Mouse (Mus musculus) left cerebral cortex, adult 11 months (tissue): ENCODE data around the gene Eif5a.
"Not testable (repeated sequence)": the region's sequence is repeated elsewhere in the genome, so short reads cannot be mapped to it uniquely, and the experiment has no call there.

ENCODE experiments used
- DNase-seq: peaks from one replicate; pipeline ENCODE4 v3.0.0; 2022; ENCODE audit warnings: low spot score

Gene Eif5a

DNA sequence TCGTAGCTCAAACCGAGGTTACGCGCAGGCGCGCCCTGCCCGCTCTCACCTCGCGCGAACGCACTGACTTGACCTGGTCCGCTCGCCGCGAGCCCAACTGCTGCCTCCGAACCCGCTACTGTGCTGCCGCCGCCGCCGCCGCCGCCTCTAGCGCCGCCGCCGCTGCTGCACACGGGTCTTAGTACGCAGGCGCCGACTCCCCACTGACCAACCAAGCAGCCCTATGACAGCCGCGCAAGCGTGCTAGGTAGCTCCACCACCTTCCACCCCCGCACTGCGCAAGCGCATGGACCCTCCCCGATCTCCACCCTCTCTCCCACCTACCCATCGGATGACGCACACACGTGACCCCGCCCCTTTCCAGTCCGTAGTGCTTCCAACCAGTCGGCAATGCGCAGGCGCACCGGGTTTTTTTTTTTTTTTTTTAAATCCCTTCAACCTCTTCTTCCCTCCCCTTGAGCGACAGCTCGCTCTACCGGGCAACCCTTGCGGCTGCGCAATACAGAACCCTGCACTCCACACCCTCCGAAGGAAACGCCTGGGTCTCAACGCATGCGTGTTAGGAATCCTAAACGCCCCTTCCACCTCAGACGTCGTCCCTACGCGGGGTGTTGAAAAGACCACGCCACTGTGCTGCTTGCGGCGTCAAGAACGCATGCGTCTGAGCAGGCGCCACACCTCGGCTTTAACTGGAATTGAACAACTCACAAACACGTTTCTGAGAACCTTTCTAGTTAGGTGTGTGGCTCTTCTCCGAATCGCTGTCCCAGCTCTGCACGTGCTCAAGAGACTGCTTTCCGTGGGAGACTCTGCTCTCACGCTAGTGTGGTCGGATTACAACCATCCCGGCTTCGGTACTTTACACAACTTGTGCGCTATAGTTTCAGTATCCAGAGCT is at the start of gene Eif5a:
Gene Eif5a, minus strand, starts transcription at position 845 of the 898 bp plus-strand sequence.
- peak; percentile 100 for DNase-seq

DNA sequence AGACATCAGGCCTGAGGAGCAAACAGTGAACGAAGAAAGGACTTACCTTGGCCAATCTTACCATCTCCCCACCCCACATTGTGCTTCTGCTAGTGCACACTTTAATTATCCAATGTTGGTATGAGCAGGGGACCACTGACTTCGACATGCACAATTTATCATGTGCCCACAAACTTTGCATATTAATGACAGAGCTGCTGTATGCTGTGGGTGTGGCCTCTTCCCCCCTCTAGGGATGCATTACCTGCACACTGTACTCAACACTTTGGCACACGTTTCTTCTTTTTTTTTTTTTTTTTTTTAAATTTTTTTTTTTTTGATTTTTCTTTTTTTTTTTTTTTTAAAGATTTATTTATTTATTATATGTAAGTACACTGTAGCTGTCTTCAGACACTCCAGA is 49.0 kb upstream of the Eif5a start:
- no peak for DNase-seq

DNA sequence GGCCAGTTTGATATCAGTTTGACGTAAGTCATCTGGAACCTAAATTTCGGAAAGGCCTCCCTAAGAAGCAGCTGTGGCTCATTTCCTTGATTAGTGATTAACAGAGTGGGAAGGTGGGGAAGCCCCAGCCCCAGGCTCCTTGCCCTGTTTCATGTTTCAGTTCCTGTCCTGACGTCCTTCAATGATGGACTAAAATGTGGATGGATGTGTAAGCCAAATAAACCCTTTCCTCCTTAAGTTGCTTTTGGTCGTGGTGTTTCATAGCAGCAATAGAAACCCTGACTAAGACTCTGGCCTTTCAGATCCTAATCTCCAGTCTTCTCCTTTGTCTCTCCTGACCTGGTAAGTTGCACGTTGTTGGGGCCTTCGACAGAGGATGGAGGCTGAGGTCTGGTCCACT is 48.5 kb upstream of the Eif5a start:
- DNase-seq: no peak

DNA sequence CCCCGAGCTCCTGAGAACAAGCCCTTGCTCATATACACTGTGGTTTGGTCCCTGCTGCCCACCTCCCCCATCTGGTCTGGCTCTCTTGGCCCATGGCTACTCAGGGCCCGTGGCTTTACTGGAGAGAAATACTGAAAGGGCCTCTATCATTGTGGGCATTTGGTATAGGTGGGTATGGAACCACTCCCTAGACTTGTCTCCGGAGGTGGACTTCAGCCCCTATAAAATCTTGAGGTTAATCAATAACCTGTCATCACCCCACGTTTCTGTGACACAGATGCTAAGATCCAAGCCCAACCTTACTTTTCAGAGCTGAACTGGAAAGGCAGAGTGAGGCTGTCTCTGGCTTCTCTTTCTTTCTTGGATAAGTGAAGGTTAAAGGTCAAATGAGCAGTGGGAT is 47.0 kb upstream of the Eif5a start:
- DNase-seq: no peak

DNA sequence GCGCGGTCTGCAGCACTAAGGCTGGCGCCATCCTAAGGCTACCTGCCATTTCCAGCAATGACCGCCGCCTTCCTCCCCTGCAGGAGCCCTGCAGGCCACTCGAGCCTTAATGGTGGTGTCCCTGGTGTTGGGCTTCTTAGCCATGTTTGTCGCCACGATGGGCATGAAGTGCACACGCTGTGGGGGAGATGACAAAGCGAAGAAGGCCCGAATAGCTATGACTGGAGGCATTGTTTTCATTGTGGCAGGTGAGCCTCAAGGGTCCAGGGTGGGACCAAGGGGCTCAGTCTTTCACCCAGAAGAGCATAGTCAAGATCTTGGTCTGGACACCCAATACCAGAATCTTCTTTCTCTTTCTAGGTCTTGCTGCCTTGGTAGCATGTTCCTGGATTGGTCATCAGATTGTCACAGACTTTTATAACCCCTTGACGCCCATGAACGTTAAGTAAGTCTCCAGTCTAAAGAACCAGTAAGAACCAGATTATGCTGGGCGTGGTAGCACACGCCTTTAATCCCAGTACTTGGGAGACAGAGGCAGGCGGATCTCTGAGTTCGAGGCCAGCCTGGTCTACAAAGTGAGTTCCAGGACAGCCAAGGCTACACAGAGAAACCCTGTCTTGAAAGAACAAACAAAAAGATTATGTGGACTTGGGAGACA is 45.2 kb upstream of the Eif5a start:
- DNase-seq: no peak

DNA sequence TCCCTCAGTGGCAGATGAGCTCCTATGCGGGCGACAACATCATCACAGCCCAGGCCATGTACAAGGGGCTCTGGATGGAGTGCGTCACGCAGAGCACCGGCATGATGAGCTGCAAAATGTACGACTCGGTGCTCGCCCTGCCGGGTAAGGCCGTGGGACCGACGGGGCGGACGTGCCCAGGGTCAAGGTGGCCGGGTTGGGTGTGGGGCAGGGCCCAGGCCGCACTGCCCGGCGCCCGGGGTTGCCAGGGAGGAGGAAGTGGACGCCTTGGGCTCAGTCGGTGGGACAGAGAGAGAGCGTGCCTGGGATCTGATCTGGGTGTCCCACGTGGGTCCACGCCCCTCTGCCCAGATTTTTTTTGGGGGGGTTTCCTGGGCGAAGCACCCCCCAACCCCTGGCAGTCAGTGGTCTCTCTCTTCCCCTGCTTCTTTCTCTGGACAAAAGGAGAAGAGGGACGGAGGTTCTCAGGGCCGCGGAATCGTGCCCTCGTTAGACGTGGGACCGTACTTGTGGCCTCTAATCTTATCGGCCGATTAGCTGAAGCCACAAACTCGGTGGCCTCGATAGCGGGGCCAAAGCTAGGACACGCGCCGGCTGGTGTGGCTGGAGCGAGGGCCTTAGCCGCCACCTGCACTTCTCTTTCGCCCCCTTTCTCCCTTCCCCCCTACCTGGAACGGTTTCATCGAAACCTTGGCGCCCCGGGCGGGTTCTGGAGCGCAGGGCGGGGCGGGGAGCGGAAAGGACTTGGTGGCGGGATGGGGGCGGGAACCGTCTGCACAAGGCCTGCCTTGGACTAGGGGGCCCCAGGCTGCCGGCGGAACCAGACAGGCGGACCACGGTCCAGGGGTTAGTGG is 44.5 kb upstream of the Eif5a start:
- no peak for DNase-seq

DNA sequence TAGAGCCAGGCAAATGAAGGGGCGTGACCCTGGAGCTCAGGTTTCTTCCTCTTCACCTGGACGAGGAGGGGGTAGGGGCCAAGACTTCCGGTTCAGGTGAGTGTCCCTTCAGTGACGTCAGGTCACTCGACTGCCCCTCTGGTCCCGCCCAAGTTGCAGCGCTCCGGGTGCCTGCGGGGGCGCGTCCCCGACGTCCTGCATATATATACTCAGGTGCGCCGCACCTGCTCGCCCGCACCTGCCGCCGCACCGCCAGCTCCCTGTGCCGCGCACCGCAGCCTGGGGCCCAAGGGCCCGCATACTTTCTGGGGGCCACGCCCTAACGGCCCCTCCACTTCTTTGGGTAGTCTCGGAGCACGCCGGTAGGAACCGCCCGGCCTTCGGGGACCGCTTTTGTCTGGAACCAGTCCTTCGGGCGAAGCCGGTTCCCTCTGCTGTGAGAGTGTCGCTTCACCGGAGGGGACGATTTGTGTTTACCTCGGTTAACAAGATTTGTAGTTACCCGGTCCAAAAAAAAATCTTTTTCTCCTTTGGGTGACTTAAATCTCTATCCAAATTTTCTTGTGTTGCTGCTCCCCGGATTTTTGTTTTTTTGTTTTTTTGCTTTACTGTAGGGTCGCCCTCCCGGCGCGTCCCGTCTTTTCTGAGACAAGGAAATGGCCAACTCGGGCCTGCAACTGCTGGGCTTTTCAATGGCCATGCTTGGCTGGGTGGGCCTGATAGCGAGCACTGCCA is 43.7 kb upstream of the Eif5a start:
- no peak for DNase-seq

DNA sequence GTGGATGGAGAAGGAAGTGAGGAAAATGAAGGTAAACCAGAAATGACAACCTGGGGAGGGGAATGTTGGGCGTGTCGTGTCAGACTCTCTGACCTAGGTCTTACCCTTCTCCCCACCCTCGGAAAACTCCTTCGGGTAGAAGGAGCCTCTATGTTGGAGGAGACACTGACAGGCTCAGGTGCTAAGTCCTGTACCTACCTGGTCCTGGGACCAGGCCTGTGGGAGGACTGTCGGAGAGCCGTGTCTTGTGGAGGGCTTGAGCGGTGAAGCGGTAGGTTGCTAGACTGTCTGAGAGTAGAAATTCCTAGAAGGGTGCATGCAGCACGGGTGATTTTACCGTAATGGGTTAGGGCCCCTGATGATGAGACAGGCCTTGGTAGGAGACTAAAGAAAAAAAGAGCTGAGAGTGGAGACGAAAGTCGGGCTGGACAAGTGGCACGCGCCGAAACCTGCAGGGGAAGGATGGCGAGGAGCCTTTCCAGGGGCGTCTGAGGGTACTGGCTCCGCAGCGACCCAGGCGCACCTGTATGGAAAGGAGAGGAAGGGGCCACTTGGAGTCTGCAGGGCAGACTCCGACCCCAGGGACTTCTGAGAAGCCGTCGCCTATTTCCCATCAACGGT is 43.0 kb upstream of the Eif5a start, which contains the start of gene Cldn7:
Gene Cldn7, plus strand, starts transcription at position 130 of the 621 bp plus-strand sequence.
- no peak for DNase-seq

DNA sequence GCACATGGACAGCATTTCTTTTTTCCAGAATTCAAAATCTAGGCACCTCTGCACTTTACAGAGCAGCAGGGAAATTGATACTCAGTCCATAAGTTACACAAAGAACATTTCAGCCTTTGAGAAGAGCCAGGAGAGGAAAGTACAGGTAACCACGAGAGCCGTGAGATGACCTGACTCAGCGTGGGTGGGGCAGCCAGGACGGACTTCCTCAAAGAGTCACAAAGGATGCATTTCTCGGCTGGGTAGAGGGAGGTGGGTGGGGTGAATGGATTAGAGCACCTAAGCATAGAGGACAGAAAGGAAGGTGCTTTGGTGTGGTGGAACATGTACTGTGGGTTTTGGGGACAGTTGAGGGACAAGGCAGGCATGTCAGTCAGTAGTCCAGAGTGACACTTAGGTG is 40.1 kb upstream of the Eif5a start:
- no peak for DNase-seq

DNA sequence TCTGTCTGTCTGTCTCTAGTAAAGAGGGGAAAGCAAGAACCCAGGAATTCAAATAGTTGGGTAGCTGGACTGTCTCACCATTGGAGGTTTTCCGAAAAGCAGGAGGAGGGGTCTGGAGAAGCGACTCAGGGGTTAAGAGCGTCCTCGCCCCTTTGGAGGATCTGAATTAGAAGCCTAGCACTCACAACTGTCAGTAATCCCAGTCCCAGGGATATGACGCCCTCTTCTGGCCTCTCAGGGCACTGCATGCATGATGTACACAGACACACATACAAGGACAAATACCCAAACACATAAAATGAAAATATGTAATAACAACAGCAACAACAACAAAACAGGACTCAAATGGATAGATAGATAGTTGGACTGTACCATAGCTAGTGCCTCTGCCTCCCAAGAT is 38.9 kb upstream of the Eif5a start:
- no peak for DNase-seq

DNA sequence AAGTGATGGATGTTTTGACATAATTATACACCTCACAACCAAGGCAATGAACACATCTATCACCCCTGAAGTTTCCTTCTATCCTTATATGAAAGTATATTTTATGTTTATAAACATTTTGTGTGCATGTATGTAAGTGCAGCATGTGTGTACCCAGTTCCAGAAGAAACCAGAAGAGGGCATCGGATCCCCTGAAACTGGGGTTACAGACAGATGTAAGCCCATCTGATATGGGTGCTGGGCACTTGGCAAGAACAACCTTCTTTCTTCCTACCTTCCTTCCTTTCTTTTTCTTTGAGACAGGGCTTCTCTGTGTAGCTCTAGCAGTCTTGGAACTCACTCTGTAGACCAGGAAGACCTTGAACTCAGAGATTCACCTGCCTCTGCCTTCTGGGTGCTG is 34.5 kb upstream of the Eif5a start:
- DNase-seq: no peak

DNA sequence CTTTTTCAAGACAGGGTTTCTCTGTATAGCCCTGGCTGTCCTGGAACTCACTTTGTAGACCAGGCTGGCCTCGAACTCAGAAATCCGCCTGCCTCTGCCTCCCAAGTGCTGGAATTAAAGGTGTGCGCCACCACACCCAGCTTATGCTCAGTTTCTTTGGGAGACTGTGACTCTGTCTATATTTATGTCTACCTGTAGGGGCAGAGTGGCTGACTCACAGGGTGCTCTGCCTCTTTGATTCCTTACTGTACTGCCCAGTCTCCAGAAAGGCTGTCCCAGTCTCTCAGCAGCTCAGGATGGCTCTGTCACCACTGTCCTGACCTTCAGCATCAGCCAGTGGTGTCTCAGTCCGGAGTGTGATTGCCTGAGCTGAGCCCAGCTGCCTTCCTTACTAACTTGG is 33.9 kb upstream of the Eif5a start:
- not testable (repeated sequence) for DNase-seq

DNA sequence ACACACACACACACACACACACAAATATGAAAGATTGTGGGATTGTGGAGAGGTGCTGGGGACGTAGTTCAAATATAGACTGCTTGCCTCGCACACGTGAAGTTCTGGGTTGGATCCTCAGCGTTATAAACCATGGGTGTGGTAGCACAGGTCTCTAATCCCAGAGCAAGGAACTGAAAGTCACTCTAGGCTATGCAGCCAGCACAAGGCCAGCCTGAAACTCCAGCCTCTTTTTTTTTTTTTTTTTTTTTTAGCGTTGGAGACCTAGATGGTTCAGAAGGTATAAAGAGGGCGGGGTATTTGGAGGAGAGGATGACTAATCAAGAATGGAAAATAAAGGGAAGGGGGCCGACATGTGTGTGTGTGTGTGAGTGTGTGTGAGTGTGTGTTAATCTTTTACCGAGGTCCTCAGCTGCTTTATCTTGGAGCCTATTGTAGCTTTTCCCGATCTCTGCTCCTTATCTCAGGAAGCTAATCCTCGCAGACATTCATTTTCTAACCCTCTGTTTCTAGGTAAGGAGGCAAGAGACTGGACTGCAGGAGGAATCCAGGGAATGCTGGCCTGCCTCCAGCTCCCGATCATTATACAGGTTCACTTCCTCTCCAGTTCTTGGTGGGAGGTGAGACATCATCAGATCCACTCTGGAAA is 31.6 kb upstream of the Eif5a start:
- DNase-seq: no peak

DNA sequence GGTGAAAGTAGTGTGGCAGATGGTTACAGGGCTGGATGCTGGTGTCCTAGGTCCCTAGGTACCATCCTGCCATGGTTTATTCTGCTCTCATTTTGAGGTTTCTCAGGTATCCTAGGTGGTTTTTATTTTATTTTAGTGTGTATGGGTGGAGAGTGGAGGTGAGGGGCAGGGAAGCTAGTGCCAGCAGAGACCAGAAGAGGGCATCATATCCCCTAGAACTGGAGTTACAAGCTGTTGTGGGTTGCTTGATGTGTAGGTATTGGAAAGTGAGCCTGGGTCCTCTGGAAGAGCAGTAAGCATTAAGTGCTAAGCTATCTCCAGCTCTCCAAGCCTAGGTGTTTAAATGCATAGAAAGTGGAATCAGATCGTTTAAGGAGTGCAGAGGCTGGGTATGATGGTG is 30.5 kb upstream of the Eif5a start:
- no peak for DNase-seq

DNA sequence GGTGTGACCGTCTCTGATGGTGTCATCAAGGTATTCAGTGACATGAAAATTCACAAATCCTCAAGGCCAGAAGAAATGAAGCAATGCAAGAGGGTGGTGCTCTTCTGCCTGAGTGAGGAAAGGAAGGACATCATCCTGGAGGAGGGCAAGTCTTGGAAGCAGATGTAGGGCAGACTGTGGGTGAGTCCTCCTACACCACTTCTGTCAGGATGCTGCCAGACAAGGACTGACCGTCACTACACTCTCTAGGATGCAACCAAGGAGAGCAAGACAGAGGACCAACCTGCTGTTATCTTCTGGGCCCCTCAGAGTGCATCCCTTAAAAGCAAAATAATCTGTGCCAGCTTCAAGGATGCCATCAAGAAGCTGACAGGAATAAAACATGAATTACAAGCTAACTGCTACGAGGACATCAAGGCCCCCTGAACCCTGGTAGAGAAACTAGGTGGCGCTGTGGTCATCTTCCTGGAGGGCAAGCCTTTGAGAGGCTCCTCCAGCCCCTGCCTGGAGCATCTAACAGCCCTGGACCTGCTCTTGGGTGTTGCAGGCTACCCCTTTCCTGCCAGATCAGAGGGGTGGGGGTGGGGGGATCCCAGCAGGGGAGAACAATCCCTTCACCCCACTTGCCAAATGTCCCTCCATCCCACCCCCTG is 29.2 kb upstream of the Eif5a start:
- DNase-seq: no peak

DNA sequence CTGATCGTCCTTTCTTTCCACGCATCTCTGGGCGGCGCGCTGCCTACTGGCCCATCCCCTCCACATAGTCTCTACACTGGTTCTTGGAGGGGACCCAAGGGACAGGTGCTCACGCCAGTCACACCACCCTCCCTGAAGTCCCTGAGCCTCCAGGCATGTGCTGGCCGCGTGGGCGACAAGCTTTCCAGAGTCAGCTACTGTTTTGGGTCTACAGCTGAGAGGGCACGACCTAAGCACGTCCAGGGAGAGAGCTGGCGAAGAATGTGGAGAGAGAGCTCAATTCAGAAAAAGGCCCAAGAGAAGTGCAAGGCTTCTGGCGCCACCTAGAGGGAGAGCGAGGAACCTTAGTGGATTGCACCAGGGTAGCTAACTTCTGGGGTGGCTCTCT is 27.0 kb upstream of the Eif5a start:
- peak; percentile 58 for DNase-seq

DNA sequence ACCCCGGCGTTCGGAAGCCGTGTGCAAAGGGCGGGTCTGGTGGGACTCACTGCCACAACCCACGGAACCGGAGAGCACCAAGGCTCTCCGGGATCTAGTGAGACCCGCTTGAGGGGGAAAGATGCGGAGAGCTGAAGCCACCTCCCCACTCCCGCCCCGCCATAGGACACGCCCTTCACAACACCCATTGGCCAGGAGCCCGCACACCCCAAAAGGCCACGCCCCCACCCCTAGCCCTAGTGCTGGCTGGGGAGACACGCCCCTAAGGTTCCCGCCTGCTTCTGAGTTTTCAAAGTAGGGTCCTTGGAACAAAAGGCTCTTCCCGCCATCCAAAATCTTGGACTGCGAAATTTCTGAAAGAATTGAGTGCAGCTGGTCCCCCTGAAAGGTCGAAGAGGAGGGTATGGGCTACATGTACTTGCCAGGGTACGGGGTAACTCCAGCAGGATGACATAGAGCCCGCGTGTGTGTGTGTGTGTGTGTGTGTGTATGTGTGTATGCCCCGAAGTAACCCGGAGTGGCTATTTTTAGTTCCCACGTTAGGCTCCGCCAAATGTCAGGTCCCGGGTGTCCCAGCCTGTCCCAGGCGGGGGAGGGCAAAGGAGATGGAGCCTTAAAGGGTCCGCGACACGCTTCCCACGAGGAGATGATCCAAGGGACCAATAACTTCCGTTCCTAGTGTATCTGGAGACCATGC is 26.5 kb upstream of the Eif5a start, which contains the start of gene Slc2a4:
Gene Slc2a4, minus strand, starts transcription at position 123 of the 697 bp plus-strand sequence.
- DNase-seq: no peak

DNA sequence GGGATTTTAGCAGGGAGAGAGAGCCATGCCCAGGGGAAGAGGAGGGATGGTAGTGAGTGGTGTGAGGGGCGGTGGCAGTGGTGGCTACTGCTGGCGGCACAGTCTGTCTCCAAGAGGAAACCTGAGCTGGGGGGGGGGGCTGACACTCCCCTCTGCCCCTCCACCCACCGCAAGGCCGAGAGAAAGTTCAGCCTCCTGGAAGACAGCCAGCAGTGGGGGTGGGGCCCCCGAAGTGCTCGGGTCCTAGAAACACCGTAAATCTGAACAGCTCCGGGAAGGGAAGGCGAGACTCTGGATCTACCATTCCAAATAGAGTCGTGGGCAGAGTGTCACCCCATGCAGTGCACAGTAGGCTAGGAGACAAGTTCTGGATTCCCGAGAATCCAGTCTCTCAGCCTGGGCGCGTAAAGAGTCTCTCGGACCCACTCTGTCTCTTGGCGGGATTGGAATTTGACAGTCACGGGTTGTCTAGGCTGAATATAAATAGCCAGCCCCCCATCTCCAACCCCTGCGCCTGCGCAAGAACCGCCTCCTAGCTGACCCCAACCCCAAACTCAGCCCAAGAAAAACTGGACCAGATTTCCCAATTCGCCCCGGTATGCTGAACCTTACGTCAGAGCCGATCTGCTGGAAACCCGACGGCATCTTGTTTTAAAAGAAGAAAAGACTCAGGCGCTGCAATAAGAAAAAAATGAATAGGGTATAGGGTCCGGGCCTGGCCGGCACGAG is 25.7 kb upstream of the Eif5a start:
- DNase-seq: no peak
